Mouse (Mus musculus) neutrophil, adult 5-6 weeks (primary cell): ENCODE results near the gene Zswim8. TPM values are rescaled to one million over a fixed set of nuclear protein-coding genes. Genes with fewer than 3 reads are reported as not detected.

Source experiments
- ATAC-seq: fragments of 151-379, 151-347 bp; 2 replicates; pipeline ENCODE4 v1.8.0; 2017; ENCODE audit warnings: mild to moderate bottlenecking, moderate TSS enrichment; ENCODE audit not compliant: insufficient number of reproducible peaks, poor library complexity, low FRiP score, severe bottlenecking; ENCODE audit errors: extremely low read depth
- total RNA-seq: library from RNA; stranded (forward); fragments of 200-1000 nt; gene quantifications from 2 replicates; pipeline ENCODE4 v1.2.3, GENCODE M21; 2017

Zswim8 gene
- 97.9 and 103 TPM in 2 replicates for total RNA-seq

GRCm38 (mm10) chr14:20707201-20708190 lies at the start of gene Zswim8:
TSS of gene Zswim8 (plus strand) at chr14:20707552.
- ATAC-seq: peak; percentile 80

- no peak for ATAC-seq
Measured at GRCm38 (mm10) chr14:20658326-20658725, 49.0 kb upstream of the Zswim8 start.

DNA sequence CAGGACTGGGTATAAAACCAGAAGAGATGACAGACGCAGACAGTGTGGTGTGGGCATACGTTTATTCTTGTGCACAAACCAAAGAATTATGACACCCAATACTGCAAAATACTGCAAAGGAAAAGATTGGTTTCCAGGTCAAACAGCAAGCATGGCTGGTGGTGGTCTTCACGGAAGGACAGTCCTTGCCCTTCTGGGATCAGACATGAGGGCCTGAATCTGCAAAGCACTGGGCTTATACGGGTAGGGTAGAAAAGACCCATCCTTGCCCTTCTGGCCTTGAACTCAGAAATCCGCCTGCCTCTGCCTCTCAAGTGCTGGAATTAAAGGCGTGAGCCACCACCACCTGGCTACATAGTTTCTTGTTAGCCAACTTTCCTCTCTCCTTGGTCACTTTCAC lies 48.5 kb upstream of the Zswim8 start:
- ATAC-seq: no peak

DNA sequence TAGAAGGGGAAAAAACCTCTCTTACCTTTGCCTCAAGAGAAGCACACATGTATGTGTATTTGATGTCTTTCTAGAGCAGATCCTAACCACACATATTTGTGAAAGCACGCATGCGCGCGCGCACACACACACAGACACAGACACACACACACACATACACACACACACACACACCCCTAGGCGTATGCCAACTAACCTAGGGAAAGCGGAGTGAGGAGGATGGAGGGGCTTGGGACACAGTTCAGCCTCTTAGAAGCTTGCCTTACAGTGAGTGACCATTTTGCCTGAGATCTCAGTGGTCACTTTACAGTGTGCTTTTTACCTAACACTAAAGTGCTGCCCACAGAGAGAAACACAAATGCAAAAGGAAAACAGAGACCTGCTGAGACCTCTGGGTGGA lies 47.7 kb upstream of the Zswim8 start:
- no peak for ATAC-seq

- peak; percentile 96 for ATAC-seq
Measured at GRCm38 (mm10) chr14:20660827-20661660, 46.3 kb upstream of the Zswim8 start.

- no peak for ATAC-seq
Measured at GRCm38 (mm10) chr14:20661661-20662331, 45.6 kb upstream of the Zswim8 start.

GRCm38 (mm10) chr14:20662740-20663139 lies 44.6 kb upstream of the Zswim8 start:
- ATAC-seq: no peak

DNA sequence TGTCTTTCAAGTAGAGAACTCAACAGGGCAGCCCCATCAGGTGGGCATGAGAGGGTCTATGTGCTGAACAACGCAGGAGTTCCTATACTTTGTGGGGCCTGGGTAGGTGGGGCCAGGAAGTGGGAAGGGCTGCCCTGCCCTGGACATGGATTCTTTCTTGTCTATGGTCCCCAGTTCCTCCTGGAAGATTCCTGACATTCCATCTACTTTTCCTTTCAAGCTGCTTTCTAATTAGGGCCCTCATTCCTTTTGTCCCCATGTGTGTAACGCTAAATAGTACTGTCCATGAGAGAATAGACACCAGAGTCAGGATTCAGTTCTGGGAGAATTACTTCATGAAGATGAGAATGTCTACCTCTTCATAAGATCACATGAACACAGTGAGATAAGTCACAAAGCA lies 43.8 kb upstream of the Zswim8 start:
- ATAC-seq: no peak

GRCm38 (mm10) chr14:20664436-20664835 lies 42.9 kb upstream of the Zswim8 start:
- no peak for ATAC-seq

GRCm38 (mm10) chr14:20667469-20667868 lies 39.9 kb upstream of the Zswim8 start:
- ATAC-seq: no peak

GRCm38 (mm10) chr14:20668154-20668810 lies 39.1 kb upstream of the Zswim8 start, which contains the start of gene Synpo2l:
TSS of gene Synpo2l (minus strand) at chr14:20668354.
- no peak for ATAC-seq

- ATAC-seq: no peak
Measured at GRCm38 (mm10) chr14:20672990-20673389, 34.4 kb upstream of the Zswim8 start.

DNA sequence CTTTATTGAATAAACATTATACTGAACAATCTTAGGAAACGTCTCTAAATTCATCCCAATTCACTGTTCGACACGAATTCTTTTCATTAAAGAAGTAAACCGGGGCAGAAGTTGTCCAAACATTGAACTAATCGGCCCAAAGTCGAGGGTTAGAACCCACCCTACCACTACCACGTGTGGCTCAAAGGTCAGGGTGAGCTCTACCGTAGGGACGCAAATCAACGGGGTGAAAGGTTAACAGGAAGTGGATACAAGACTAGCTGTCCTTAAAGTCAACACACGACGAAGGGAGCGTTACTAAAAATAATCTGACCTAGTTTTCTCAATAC lies 33.7 kb upstream of the Zswim8 start:
- no peak for ATAC-seq

GRCm38 (mm10) chr14:20674064-20674833 lies 33.1 kb upstream of the Zswim8 start, which contains the start of gene Sec24c:
TSS of gene Sec24c (plus strand) at chr14:20674308.
- ATAC-seq: peak; percentile 95

DNA sequence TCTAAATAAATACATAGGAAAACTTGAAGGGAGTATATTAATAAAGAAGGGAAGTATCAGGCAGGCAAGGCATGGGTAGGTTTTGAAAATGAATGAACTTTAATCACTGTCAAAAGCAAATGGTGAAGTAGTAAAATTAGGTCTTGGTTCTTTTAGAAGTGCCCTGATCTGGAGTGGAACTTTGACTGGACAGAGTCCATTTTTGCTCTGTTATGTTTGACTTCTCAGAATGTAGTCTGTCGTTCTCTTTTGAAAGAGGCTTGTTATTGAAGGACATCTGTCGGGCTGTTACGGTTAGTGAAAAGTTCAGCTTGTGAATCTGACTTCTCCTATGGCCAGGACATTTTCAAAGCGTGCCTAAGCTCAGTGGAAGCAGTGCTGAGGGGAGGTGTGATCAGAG lies 29.4 kb upstream of the Zswim8 start:
- no peak for ATAC-seq

GRCm38 (mm10) chr14:20681742-20682141 lies 25.6 kb upstream of the Zswim8 start:
- no peak for ATAC-seq

DNA sequence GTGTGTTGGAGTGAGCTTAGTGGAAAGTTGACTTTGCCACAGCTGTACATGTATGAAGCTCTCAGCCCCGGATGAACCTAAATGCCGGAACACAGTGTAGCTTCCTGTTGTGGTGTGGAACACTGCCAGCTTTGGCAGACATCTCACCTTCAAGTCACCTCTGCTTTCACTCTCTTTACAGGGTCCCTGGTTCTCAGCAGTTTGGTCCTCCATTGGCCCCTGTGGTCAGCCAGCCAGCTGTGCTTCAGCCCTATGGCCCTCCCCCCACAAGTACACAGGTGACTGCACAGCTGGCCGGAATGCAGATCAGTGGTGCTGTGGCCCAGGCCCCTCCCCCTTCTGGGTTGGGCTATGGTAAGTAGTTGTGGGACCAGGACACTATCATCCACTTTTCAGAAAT lies 24.9 kb upstream of the Zswim8 start:
- peak; percentile 66; the same call in 1 of the 2 replicates for ATAC-seq

GRCm38 (mm10) chr14:20686576-20686975 lies 20.8 kb upstream of the Zswim8 start:
- no peak for ATAC-seq
